Mouse (Mus musculus) cerebellum, postnatal 36 days (tissue): Measurements from ENCODE around the gene Sowahb.
"Not testable (repeated sequence)": the region's sequence is repeated elsewhere in the genome, so short reads cannot be mapped to it uniquely, and the experiment has no call there.

ENCODE experiments used
- DNase-seq, 2 experiments: peaks; one replicate each; pipeline ENCODE4 v3.0.0; 2021 to 2022; ENCODE audit warnings: mixed read lengths in 2 of 2

The Sowahb gene

GRCm38 (mm10) chr5:93042831-93043687 is 1.8 kb downstream of the Sowahb start:
- DNase-seq: no peak

- DNase-seq: no peak
Observed at GRCm38 (mm10) chr5:93042031-93042430, 2.8 kb downstream of the Sowahb start.

GRCm38 (mm10) chr5:93041276-93041675 is 3.5 kb downstream of the Sowahb start:
- DNase-seq: no peak

- no peak for DNase-seq
Observed at GRCm38 (mm10) chr5:93040095-93040494, 4.7 kb downstream of the Sowahb start.

GRCm38 (mm10) chr5:93036254-93036653 is 8.6 kb downstream of the Sowahb start:
- DNase-seq: no peak

- DNase-seq: no peak
Observed at GRCm38 (mm10) chr5:93035285-93035684, 9.5 kb downstream of the Sowahb start.

GRCm38 (mm10) chr5:93033087-93033870 is 11.5 kb downstream of the Sowahb start:
- no peak for DNase-seq

GRCm38 (mm10) chr5:93032621-93033020 is 12.2 kb downstream of the Sowahb start:
- no peak for DNase-seq

GRCm38 (mm10) chr5:93030869-93031268 is 14.0 kb downstream of the Sowahb start:
- DNase-seq: no peak

GRCm38 (mm10) chr5:93030411-93030810 is 14.4 kb downstream of the Sowahb start:
- DNase-seq: no peak

GRCm38 (mm10) chr5:93027120-93027675 is 17.6 kb downstream of the Sowahb start:
- no peak for DNase-seq

GRCm38 (mm10) chr5:93026437-93027119 is 18.2 kb downstream of the Sowahb start:
- DNase-seq: no peak

GRCm38 (mm10) chr5:93024754-93025280 is 20.0 kb downstream of the Sowahb start:
- DNase-seq: no peak

GRCm38 (mm10) chr5:93022126-93022797 is 22.6 kb downstream of the Sowahb start:
- DNase-seq: no peak

GRCm38 (mm10) chr5:93020024-93020666 is 24.7 kb downstream of the Sowahb start:
- DNase-seq: no peak

- DNase-seq: not testable (repeated sequence)
Observed at GRCm38 (mm10) chr5:93019207-93019606, 25.6 kb downstream of the Sowahb start.

GRCm38 (mm10) chr5:93017678-93018077 is 27.1 kb downstream of the Sowahb start:
- no peak for DNase-seq

- no peak for DNase-seq
Observed at GRCm38 (mm10) chr5:93008256-93008655, 36.6 kb downstream of the Sowahb start.

- DNase-seq: no peak
Observed at GRCm38 (mm10) chr5:93005815-93006341, 38.9 kb downstream of the Sowahb start.

GRCm38 (mm10) chr5:93005229-93005814 is 39.5 kb downstream of the Sowahb start:
- DNase-seq: no peak

- no peak for DNase-seq
Observed at GRCm38 (mm10) chr5:93002615-93003014, 42.2 kb downstream of the Sowahb start.
